In the genomic region with DNA sequence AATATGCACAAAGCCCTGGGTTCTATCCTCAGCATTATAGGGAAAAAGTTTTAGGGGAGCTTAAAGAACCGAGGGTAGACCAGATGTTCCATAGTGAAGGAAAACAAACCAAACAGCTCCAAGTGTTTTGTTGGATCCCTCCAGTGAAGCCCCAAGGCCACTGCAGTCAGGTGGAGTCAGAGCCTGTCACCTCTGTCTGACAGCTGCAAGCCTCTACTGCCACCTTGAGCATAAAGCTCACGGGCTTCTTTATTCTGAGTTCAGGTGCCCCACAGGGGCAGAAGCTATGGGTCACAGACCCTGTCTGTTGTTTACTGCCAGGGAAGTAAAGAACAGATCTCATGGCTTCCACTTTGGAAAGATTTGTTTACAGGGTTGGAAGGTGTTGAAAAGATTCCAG, we compare ENCODE assay signal across 11 mouse cellular contexts. TPM values are rescaled to one million over a fixed set of nuclear protein-coding genes. Genes with fewer than 3 reads are reported as not detected.
DNase-seq lines count a peak whose midpoint lies in the region.
"Had no signal": no experiment of that assay in that cellular context is flagged by ENCODE, and none has a peak within 500 bp of the region (broad histone marks: within the 10 kb centered on the region; RNA-seq: fewer than 3 reads in every experiment).

No protein-coding gene starts in this region.

- DNase-seq in adrenal gland, adult (ENCODE audit: inconsistent age in 2 of 2, low spot score in 1 of 2): peak; percentile 17 to 52
- no peak for DNase-seq in adrenal gland, adult 18-20 months (ENCODE audit: low spot score in 2 of 2)
- DNase-seq in kidney, adult 9 months: peak; percentile 10
- no peak for DNase-seq in kidney, adult 11 months
- DNase-seq in MN1 (ENCODE audit: low spot score): peak; percentile 12
- peak; percentile 61 for DNase-seq in lung, postnatal 36 days
- no peak for DNase-seq in T-cell, adult 2 months (ENCODE audit: low spot score)
- DNase-seq in urinary bladder, postnatal 25 days (ENCODE audit: low spot score): no peak
- DNase-seq: adrenal gland, postnatal 25 days; cerebellum, postnatal 36 days; right cerebral cortex, postnatal 25 days had no signal

RNA-seq across cellular contexts. Expression of gene Nyx, which starts 47.2 kb away (rescaled TPM):
- under 1 TPM; 0.19 to 0.23 TPM for total RNA-seq in adrenal gland, adult 18-20 months (2021)

Comparison
In these comparisons a context has a peak if more than half of its experiments do, and no peak if none do; other contexts are left out.
1. DNase-seq: peak in adrenal gland, adult (2 of 2), kidney, adult 9 months (single experiment), MN1 (single experiment) and lung, postnatal 36 days (single experiment); none in adrenal gland, adult 18-20 months (0 of 2), kidney, adult 11 months (single experiment), T-cell, adult 2 months (single experiment) and urinary bladder, postnatal 25 days (single experiment).